Mouse (Mus musculus): ENCODE measurements around the gene Krr1. TPM values are rescaled to one million over a fixed set of nuclear protein-coding genes. Genes with fewer than 3 reads are reported as not detected.

Krr1 gene
- polyA plus RNA-seq, 1 experiment = 24.0 TPM

- WGBS = 68% methylated on average over 4 of the region's 4 CpGs
- Histone ChIP-seq H3K4me3 (replicated peaks; ENCODE audit: control insufficient read depth, low read depth, low read length) (no peak overlapping the region), H3K4me1 (ENCODE audit: control insufficient read depth, insufficient read depth, low read length) (no peaks in the 10 kb centered on the region), H3K27ac (ENCODE audit: control insufficient read depth, insufficient read depth, low read depth, low read length, poor library complexity) (no peak overlapping the region)
- TF ChIP-seq POLR2A (IDR thresholded peaks at IDR 0.05; ENCODE audit: borderline replicate concordance, control insufficient read depth, low read depth, low read length) (no peak), CTCF (IDR thresholded peaks at IDR 0.05; ENCODE audit: control insufficient read depth, insufficient read depth, low read length) (no peak)
These were observed 36.4 kb upstream of the Krr1 start for GRCm38 (mm10) chr10:111936021-111936420.

- Histone ChIP-seq H3K4me1 (ENCODE audit: control insufficient read depth, insufficient read depth, low read length) (no peaks in the 10 kb centered on the region), H3K4me3 (replicated peaks; ENCODE audit: control insufficient read depth, low read depth, low read length) (no peak overlapping the region), H3K27ac (ENCODE audit: control insufficient read depth, insufficient read depth, low read depth, low read length, poor library complexity) (no peak overlapping the region)
- TF ChIP-seq POLR2A (IDR thresholded peaks at IDR 0.05; ENCODE audit: borderline replicate concordance, control insufficient read depth, low read depth, low read length) (no peak), CTCF (IDR thresholded peaks at IDR 0.05; ENCODE audit: control insufficient read depth, insufficient read depth, low read length) (no peak)
- 31% methylated on average over 13 of the region's 13 CpGs for WGBS
These were observed 35.8 kb upstream of the Krr1 start for GRCm38 (mm10) chr10:111936491-111937145.

- Histone ChIP-seq H3K4me1 (ENCODE audit: control insufficient read depth, insufficient read depth, low read length) (no peaks in the 10 kb centered on the region), H3K4me3 (replicated peaks; ENCODE audit: control insufficient read depth, low read depth, low read length) (no peak overlapping the region), H3K27ac (ENCODE audit: control insufficient read depth, insufficient read depth, low read depth, low read length, poor library complexity) (no peak overlapping the region)
- 75% methylated on average over 5 of the region's 5 CpGs for WGBS
- no peak for TF ChIP-seq POLR2A (IDR thresholded peaks at IDR 0.05; ENCODE audit: borderline replicate concordance, control insufficient read depth, low read depth, low read length)
- TF ChIP-seq CTCF (IDR thresholded peaks at IDR 0.05; ENCODE audit: control insufficient read depth, insufficient read depth, low read length) = no peak
These were observed 35.3 kb upstream of the Krr1 start for GRCm38 (mm10) chr10:111937146-111937534.

- TF ChIP-seq POLR2A (IDR thresholded peaks at IDR 0.05; ENCODE audit: borderline replicate concordance, control insufficient read depth, low read depth, low read length) (no peak), CTCF (IDR thresholded peaks at IDR 0.05; ENCODE audit: control insufficient read depth, insufficient read depth, low read length) (no peak)
- 67% methylated on average over 7 of the region's 7 CpGs for WGBS
These were observed 29.4 kb upstream of the Krr1 start for GRCm38 (mm10) chr10:111943026-111943425.

GRCm38 (mm10) chr10:111945563-111945962, 26.9 kb upstream of the Krr1 start:
- Histone ChIP-seq H3K4me1 (ENCODE audit: control insufficient read depth, insufficient read depth, low read length) (no peaks in the 10 kb centered on the region), H3K4me3 (replicated peaks; ENCODE audit: control insufficient read depth, low read depth, low read length) (no peak overlapping the region), H3K27ac (ENCODE audit: control insufficient read depth, insufficient read depth, low read depth, low read length, poor library complexity) (no peak overlapping the region)
- TF ChIP-seq CTCF (IDR thresholded peaks at IDR 0.05; ENCODE audit: control insufficient read depth, insufficient read depth, low read length) (no peak), POLR2A (IDR thresholded peaks at IDR 0.05; ENCODE audit: borderline replicate concordance, control insufficient read depth, low read depth, low read length) (no peak)
- WGBS = 68% methylated on average over 3 of the region's 3 CpGs

More at GRCm38 (mm10) chr10:111943026-111943425, 29.4 kb upstream of the Krr1 start:
- no peak overlapping the region for H3K27ac ChIP-seq (ENCODE audit: control insufficient read depth, insufficient read depth, low read depth, low read length, poor library complexity)
- no peak overlapping the region for H3K4me3 ChIP-seq (replicated peaks; ENCODE audit: control insufficient read depth, low read depth, low read length)
- no peaks in the 10 kb centered on the region for H3K4me1 ChIP-seq (ENCODE audit: control insufficient read depth, insufficient read depth, low read length)

- Histone ChIP-seq H3K27ac (ENCODE audit: control insufficient read depth, insufficient read depth, low read depth, low read length, poor library complexity) (no peak overlapping the region), H3K4me3 (replicated peaks; ENCODE audit: control insufficient read depth, low read depth, low read length) (no peak overlapping the region), H3K4me1 (ENCODE audit: control insufficient read depth, insufficient read depth, low read length) (no peaks in the 10 kb centered on the region)
- 83% methylated on average over 1 of the region's 1 CpGs for WGBS
- TF ChIP-seq CTCF (IDR thresholded peaks at IDR 0.05; ENCODE audit: control insufficient read depth, insufficient read depth, low read length) (no peak), POLR2A (IDR thresholded peaks at IDR 0.05; ENCODE audit: borderline replicate concordance, control insufficient read depth, low read depth, low read length) (no peak)
These were observed 24.4 kb upstream of the Krr1 start for GRCm38 (mm10) chr10:111948041-111948440.

GRCm38 (mm10) chr10:111949008-111949407, 23.5 kb upstream of the Krr1 start:
- H3K27ac ChIP-seq (ENCODE audit: control insufficient read depth, insufficient read depth, low read depth, low read length, poor library complexity) = no peak overlapping the region
- no peak for TF ChIP-seq CTCF (IDR thresholded peaks at IDR 0.05; ENCODE audit: control insufficient read depth, insufficient read depth, low read length)
- no peak for TF ChIP-seq POLR2A (IDR thresholded peaks at IDR 0.05; ENCODE audit: borderline replicate concordance, control insufficient read depth, low read depth, low read length)
- H3K4me1 ChIP-seq (ENCODE audit: control insufficient read depth, insufficient read depth, low read length) = no peaks in the 10 kb centered on the region
- no peak overlapping the region for H3K4me3 ChIP-seq (replicated peaks; ENCODE audit: control insufficient read depth, low read depth, low read length)
- WGBS = 62% methylated on average over 4 of the region's 4 CpGs

- whole genome bisulfite sequencing = 86% methylated on average over 2 of the region's 2 CpGs
- H3K27ac ChIP-seq (ENCODE audit: control insufficient read depth, insufficient read depth, low read depth, low read length, poor library complexity) = no peak overlapping the region
- TF ChIP-seq CTCF (IDR thresholded peaks at IDR 0.05; ENCODE audit: control insufficient read depth, insufficient read depth, low read length) = no peak
- no peak for TF ChIP-seq POLR2A (IDR thresholded peaks at IDR 0.05; ENCODE audit: borderline replicate concordance, control insufficient read depth, low read depth, low read length)
- no peaks in the 10 kb centered on the region for H3K4me1 ChIP-seq (ENCODE audit: control insufficient read depth, insufficient read depth, low read length)
- no peak overlapping the region for H3K4me3 ChIP-seq (replicated peaks; ENCODE audit: control insufficient read depth, low read depth, low read length)
These were observed 16.6 kb upstream of the Krr1 start for GRCm38 (mm10) chr10:111955836-111956235.

Data from bone marrow, adult 2 months (tissue).